Mouse (Mus musculus) skeletal muscle tissue, adult 2 months (tissue): ENCODE data around the gene Krtap1-5.
"Not testable (repeated sequence)": the region's sequence is repeated elsewhere in the genome, so short reads cannot be mapped to it uniquely, and the experiment has no call there.

Source experiments
- DNase-seq: peaks from one replicate; pipeline ENCODE4 v3.0.0-alpha.2; 2012; ENCODE audit warnings: low read depth, low spot score

The Krtap1-5 gene

DNA sequence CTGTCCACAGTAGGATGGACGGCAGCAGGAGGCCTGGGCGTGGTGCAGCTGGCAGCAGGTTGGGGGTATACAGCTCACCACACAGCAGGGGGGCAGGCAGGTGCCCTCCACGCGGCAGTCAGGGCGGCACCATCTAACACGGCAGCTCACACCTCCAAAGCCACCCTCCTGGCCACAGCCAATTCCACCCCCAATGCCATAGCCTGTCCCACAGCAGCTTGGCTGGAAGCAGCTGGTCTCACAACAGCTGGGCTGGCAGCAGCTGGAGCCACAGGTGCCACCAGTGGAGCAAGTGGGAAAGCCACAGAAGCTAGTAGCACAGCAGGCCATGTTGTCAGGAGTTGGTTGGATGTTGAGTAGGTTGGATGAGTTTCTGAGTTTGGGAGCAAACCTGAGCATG lies at the start of gene Krtap1-5:
Krtap1-5 (minus strand) TSS at position 381 of the 400 bp plus-strand sequence.
- no peak for DNase-seq

GRCm38 (mm10) chr11:99628138-99628537 lies 47.3 kb upstream of the Krtap1-5 start, which contains the start of gene Krtap4-1:
Gene Krtap4-1, minus strand, starts transcription at chr11:99628238.
- no peak for DNase-seq

DNA sequence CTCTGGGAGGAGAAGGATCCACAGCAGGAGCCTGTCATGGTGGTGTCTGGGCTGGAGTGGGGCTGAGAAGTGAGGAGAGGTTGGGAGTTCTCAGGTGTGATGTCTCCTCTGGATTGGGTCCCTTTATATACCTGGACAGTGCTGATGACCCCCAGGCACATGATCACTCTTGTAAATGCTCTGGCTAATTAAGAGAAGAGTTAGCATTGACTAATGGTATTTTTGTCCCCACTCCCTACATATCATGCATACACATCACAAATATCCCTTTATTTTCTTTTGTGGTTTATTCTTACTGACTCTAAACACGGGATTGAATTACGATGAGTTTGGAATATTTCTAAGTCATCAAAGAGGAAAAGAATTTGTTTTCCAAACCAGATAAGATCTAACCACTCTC lies 39.5 kb upstream of the Krtap1-5 start, which contains the start of gene Gm11562:
Gm11562 (minus strand) TSS at position 101 of the 400 bp plus-strand sequence.
- no peak for DNase-seq

DNA sequence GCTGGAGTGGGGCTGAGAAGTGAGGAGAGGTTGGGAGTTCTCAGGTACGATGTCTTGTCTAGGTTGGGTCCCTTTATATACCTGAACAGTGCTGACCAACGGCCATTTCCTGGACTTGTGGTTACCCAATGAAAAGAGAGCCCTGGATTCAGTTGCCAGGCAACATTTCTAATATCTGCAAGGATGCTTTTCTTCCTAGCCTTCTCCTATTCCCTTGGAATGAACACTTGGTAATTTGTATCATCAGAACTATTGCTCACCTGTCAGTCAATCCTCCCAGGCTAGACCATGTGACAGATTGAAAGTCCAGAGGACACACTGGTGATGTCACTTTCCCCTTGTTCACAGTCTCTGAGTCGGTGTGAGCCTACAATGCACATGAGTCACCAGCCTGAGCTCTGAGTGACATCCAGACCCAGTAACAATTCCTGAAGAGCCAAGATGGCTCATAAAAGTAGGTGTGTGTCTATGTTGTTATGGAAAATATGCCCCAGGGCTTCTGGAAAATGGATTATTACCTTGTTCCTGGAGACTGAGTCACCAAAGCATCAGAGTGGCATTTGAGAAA lies 34.1 kb upstream of the Krtap1-5 start, which contains the start of gene Krtap2-4:
Krtap2-4 (minus strand) TSS at position 51 of the 568 bp plus-strand sequence.
- no peak for DNase-seq

- DNase-seq: not testable (repeated sequence)
Observed at GRCm38 (mm10) chr11:99610089-99610488, 29.3 kb upstream of the Krtap1-5 start, which contains the start of gene Gm11937. Gene Gm11937, minus strand, starts transcription at chr11:99610189.

DNA sequence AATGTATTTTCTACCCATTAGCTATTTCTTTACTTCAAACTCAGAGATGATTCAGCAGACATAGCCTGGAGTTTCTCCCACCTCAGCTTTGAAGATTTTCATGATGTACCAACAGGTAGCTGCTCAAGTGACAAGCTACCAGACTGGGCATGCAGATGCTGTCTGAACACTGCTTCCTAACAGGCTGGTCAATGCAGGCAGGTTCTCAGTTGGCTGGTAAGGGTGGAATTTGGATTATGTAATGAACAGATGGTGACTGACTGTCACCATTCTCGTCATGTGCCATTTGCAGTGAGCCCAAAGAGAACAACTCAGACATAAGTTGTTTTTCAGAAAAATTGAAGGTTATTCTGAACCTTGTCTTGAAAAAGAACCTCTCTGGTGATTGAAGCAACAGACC lies 28.3 kb upstream of the Krtap1-5 start:
- no peak for DNase-seq

DNA sequence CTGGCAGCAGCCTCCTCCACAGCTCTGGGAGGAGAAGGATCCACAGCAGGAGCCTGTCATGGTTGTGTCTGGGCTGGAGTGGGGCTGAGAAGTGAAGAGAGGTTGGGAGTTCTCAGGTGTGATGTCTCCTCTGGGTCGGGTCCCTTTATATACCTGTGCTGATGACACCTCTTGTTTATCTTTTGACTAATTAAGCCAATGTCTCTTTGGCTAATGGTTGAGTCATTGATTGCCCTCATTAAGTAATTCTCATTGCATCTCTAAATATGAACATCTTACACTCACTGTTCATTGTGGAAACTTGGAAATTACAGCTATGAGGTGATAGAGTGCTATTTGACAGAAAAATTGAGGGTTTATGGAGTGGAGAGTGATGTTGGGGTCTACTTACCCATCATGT lies 22.4 kb upstream of the Krtap1-5 start, which contains the start of gene Gm11938:
Gm11938 (minus strand) TSS at position 101 of the 400 bp plus-strand sequence.
- not testable (repeated sequence) for DNase-seq

- not testable (repeated sequence) for DNase-seq
Observed at GRCm38 (mm10) chr11:99597742-99598141, 16.9 kb upstream of the Krtap1-5 start, which contains the start of gene Krtap9-3. Gene Krtap9-3, minus strand, starts transcription at chr11:99598105.

DNA sequence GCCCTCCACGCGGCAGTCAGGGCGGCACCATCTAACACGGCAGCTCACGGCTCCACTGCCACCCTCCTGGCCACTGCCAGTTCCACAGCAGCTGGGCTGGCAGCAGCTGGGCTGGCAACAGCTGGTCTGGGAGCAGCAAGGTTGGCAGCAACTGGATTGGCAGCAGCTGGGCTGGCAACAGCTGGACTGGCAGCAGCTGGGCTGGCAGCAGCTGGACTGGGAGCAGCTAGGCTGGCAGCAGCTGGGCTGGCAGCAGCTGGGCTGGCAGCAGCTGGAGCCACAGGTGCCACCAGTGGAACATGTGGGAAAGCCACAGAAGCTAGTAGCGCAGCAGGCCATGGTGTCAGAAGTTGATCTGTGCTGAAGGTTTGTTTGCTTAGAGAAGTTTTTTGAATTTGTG lies 10.2 kb upstream of the Krtap1-5 start, which contains the start of gene Krtap1-3:
Krtap1-3 (minus strand) TSS at position 359 of the 400 bp plus-strand sequence.
- DNase-seq: no peak

- DNase-seq: no peak
Observed at GRCm38 (mm10) chr11:99585096-99585495, 4.3 kb upstream of the Krtap1-5 start.

GRCm38 (mm10) chr11:99583245-99583704 lies 2.5 kb upstream of the Krtap1-5 start, which contains the start of gene Krtap1-4:
Gene Krtap1-4, minus strand, starts transcription at chr11:99583654.
- no peak for DNase-seq

DNA sequence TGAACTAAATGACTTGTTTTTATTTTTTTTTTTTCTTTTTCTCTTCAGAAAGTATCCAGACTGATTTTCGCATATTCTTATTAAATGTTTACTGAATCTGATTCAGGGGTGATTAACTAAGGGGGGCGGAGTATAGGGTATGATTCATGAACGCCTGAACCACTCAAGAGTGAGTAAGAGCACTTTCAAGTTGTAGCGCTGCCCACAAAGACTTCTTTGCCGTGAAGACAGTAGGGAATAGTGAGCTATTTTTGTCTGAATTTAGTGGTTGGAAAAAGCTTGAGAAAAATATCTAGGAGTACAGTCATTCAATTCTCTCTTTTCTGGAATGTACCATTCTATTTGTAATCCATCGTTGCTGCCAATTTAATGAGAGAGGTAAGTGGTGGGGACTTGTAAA lies 748 bp upstream of the Krtap1-5 start:
- DNase-seq: no peak

GRCm38 (mm10) chr11:99581051-99581450 lies 235 bp upstream of the Krtap1-5 start:
- no peak for DNase-seq

DNA sequence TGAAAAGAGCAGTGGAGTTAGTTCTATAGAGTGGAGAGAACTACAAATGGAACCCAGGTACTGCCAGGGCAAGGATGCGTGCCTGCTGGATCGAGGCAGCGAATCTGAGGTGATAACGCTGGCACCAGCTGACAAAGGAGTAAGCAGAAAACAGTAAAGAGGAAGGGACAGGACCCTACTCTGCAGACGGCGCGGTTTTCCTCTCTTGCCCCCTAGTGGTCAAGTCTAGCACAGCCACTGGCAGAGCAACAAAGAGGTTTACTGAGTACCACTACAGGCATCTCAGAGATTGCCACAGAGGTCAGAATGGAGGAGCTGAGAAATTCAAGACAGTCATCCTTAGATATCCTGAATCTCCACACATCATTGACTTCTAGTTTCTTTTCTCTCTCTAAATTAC lies 6.7 kb downstream of the Krtap1-5 start:
- peak; percentile 5 for DNase-seq

- no peak for DNase-seq
Observed at GRCm38 (mm10) chr11:99573164-99573563, 7.7 kb downstream of the Krtap1-5 start.

- no peak for DNase-seq
Observed at GRCm38 (mm10) chr11:99566530-99566929, 14.3 kb downstream of the Krtap1-5 start, which contains the start of gene Krtap3-1. Gene Krtap3-1, minus strand, starts transcription at chr11:99566630.

GRCm38 (mm10) chr11:99562580-99562979 lies 18.2 kb downstream of the Krtap1-5 start:
- no peak for DNase-seq

GRCm38 (mm10) chr11:99559366-99559765 lies 21.4 kb downstream of the Krtap1-5 start, which contains the start of gene Gm11939:
Gene Gm11939, minus strand, starts transcription at chr11:99559466.
- DNase-seq: no peak

- DNase-seq: no peak
Observed at GRCm38 (mm10) chr11:99557976-99558745, 22.7 kb downstream of the Krtap1-5 start.

DNA sequence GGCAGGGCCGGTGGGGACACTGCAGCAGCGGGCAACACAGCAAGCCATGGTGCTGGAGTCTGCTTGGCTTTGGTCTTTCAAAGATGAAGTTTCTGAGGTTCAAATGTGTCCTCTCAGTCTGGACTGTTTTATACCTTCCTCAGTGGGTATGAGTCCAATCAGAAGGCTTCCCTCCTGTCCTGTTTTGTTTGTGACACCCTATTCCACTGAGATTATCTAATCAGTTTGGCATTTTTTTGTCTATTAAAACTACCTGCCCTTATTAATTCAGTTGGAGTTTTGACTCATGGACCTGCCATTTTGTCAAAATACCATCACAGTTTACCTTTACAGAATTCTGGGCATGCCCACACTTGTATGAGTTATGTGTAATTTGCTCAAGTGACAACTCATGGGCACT lies 24.1 kb downstream of the Krtap1-5 start, which contains the start of gene Krtap3-2:
Krtap3-2 (minus strand) TSS at position 101 of the 400 bp plus-strand sequence.
- no peak for DNase-seq

GRCm38 (mm10) chr11:99556195-99556594 lies 24.6 kb downstream of the Krtap1-5 start:
- no peak for DNase-seq

DNA sequence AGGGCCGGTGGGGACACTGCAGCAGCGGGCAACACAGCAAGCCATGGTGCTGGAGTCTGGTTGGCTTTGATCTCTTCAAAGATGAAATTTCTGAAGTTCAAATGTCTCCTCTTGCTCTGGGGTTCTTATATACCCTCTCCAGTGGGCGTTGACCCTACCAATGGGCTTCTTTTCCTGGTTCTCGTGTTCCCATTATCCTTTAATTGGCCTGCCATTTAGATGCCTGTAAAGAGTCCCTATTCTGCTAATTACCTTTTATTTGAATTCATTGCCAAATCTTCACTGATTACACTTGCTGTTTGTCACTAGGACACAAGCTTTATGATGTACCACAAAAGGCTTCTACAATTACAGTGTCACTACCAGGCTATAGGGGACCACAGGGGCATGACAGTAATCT lies 30.1 kb downstream of the Krtap1-5 start, which contains the start of gene Krtap3-3:
Krtap3-3 (minus strand) TSS at position 101 of the 400 bp plus-strand sequence.
- no peak for DNase-seq
